Mouse (Mus musculus) thymus, adult 2 months (tissue): ENCODE results near the gene Ube2g2.

Source experiments
- CTCF ChIP-seq: fragments of 200-500 bp; IDR thresholded peaks from 2 replicates; pipeline ENCODE4 v1.5.1; 2012; ENCODE audit warnings: mild to moderate bottlenecking, control low read depth, low read length, moderate library complexity, borderline replicate concordance; ENCODE audit not compliant: control insufficient read depth, poor library complexity, insufficient read depth; ENCODE audit errors: extremely low read depth
- POLR2A ChIP-seq: fragments of 200-500 bp; IDR thresholded peaks from 2 replicates; pipeline ENCODE4 v1.6.1; 2012; ENCODE audit warnings: mild to moderate bottlenecking, low read length, control low read depth, moderate library complexity; ENCODE audit not compliant: control insufficient read depth, poor library complexity, insufficient read depth; ENCODE audit errors: extremely low read depth

DNA sequence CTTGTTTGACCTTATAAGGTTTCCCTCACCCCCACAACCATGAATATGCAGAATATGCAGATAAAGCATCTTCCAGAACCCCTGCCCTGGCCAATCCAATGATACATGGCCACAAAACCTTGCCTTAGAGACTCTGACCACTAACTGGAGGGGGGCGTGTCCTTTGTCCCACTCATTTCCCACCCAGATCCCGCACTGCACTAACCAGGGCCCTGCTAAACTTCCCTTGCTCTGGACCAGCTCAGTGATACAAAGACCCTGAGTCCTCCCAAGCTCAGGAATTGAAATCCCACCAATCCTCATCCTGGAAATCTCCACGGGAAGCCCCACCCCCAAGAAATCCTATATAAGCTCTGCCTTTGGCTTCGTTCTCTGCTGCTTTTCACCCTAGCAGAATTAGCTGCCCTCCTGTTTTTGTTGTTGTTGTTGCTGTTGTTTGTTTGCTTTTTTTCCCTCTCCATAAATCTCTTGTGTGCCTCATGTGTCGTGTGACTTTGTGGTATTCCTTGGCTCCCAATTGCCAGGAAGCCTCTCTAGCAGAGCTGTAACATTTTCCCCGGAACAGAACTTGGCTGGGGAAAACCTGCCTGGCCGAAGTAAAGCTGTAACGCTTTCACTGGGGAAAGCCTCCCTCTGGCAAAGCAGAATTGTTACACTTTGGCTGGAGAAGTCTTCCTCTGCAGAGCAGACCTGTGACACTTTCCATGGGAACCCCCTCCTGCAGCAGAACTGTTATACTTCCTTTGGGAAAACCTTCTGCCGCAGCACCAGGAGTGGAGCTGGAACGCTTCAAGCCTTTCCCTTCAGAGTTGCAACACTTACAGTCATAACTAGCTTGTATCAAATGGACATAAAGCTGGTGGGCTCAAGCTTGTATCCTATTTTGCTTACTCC, 41.8 kb upstream of the Ube2g2 start:
- TF ChIP-seq CTCF (no peak), POLR2A (no peak)
